14 mouse cellular contexts compared by ENCODE assay signal in the genomic region with DNA sequence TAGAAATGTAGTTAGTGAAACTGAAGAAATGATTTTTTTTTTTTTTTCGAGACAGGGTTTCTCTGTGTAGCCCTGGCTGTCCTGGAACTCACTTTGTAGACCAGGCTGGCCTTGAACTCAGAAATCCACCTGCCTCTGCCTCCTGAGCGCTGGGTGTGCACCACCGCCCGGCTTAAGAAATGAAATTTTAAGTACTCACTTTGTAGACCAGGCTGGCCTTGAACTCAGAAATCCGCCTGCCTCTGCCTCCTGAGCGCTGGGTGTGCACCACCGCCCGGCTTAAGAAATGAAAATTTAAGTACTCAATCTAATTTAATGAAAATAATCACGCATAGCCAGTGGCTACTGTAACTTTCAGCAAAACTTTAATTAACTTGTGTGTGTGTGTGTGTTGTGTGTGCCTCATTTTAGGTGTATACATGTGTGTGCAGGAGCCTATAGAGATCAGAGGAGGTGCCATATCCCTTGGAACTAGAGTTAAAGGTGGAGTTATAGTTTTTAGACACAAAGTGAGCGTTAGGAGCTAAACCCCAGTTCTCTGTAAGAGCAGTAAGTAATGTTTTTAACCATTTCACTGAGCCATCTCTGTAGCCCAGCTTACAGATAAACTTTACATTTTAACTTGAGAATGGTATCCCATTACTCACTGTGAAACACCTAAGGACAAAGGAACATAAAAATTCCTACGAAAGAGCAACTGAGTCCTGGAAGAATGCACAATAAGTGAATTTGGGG. TPM values are rescaled to one million over a fixed set of nuclear protein-coding genes. Genes with fewer than 3 reads are reported as not detected.
DNase-seq lines count a peak whose midpoint lies in the region; ATAC-seq lines count a peak whose summit lies in the region.
"Had no signal": no experiment of that assay in that cellular context is flagged by ENCODE, and none has a peak within 500 bp of the region (broad histone marks: within the 10 kb centered on the region; RNA-seq: fewer than 3 reads in every experiment).

No protein-coding gene starts in this region.

- H3K27me3 ChIP-seq in forebrain, embryonic 11.5 days (ENCODE audit: control insufficient read depth, insufficient read depth, low read length) = no peaks in the 10 kb centered on the region
- H3K27me3 ChIP-seq in forebrain, embryonic 10.5 days (ENCODE audit: poor library complexity, severe bottlenecking) = peaks cover 17% of the 10 kb centered on the region
- no peaks in the 10 kb centered on the region for H3K27me3 ChIP-seq in kidney, embryonic 14.5 days (ENCODE audit: control insufficient read depth, insufficient read depth, low read length)
- no peaks in the 10 kb centered on the region for H3K27me3 ChIP-seq in neural tube, embryonic 11.5 days (ENCODE audit: control insufficient read depth, insufficient read depth, low read length)
- no peaks in the 10 kb centered on the region for H3K27me3 ChIP-seq in neural tube, embryonic 13.5 days
- H3K27me3 ChIP-seq: hindbrain, embryonic 15.5 days; megakaryocyte, embryonic 14.5 days had no signal

- H3K4me3 ChIP-seq in forebrain, embryonic 11.5 days (ENCODE audit: low read depth, low read length) = no peak overlapping the region
- no peak overlapping the region for H3K4me3 ChIP-seq in forebrain, embryonic 10.5 days
- no peak overlapping the region for H3K4me3 ChIP-seq in kidney, embryonic 14.5 days (ENCODE audit: low read length)
- H3K4me3 ChIP-seq in neural tube, embryonic 11.5 days (ENCODE audit: low read depth, low read length) = no peak overlapping the region
- H3K4me3 ChIP-seq in neural tube, embryonic 13.5 days = no peak overlapping the region
- H3K4me3 ChIP-seq: hindbrain, embryonic 15.5 days; megakaryocyte, embryonic 14.5 days had no signal

- H3K27ac ChIP-seq in forebrain, embryonic 11.5 days (ENCODE audit: low read depth, low read length) = no peak overlapping the region
- no peak overlapping the region for H3K27ac ChIP-seq in forebrain, embryonic 10.5 days
- H3K27ac ChIP-seq in kidney, embryonic 14.5 days (ENCODE audit: low read depth, low read length) = no peak overlapping the region
- no peak overlapping the region for H3K27ac ChIP-seq in neural tube, embryonic 11.5 days (ENCODE audit: low read depth, low read length)
- no peak overlapping the region for H3K27ac ChIP-seq in neural tube, embryonic 13.5 days (replicated peaks)
- H3K27ac ChIP-seq: hindbrain, embryonic 15.5 days; kidney, postnatal 0 days had no signal

- 0 out of 2 replicates have a peak, but pooled peaks have one; percentile 28 for ATAC-seq in forebrain, embryonic 11.5 days (replicated peaks; ENCODE audit: low FRiP score)
- peak; percentile 46; the same call in 1 of the 2 replicates for ATAC-seq in kidney, embryonic 14.5 days (ENCODE audit: low FRiP score, low TSS enrichment)
- ATAC-seq in neural tube, embryonic 11.5 days (ENCODE audit: insufficient read depth, low FRiP score, low TSS enrichment) = peak; percentile 20; the same call in 1 of the 2 replicates
- peak; percentile 65; the same call in 1 of the 2 replicates for ATAC-seq in neural tube, embryonic 13.5 days (ENCODE audit: low read depth)
- ATAC-seq: intestine, postnatal 0 days had no signal

- H3K9ac ChIP-seq in forebrain, embryonic 11.5 days (ENCODE audit: low read length) = no peak overlapping the region
- no peak overlapping the region for H3K9ac ChIP-seq in kidney, embryonic 14.5 days (ENCODE audit: low read depth, low read length)
- H3K9ac ChIP-seq in neural tube, embryonic 11.5 days (ENCODE audit: low read length) = no peak overlapping the region
- H3K9ac ChIP-seq in neural tube, embryonic 13.5 days = no peak overlapping the region
- H3K9ac ChIP-seq: hindbrain, embryonic 15.5 days had no signal

- H3K4me2 ChIP-seq in forebrain, embryonic 11.5 days (ENCODE audit: low read depth, low read length, severe bottlenecking) = no peak overlapping the region
- no peak overlapping the region for H3K4me2 ChIP-seq in kidney, embryonic 14.5 days (replicated peaks; ENCODE audit: low read depth, low read length)
- no peak overlapping the region for H3K4me2 ChIP-seq in neural tube, embryonic 11.5 days (ENCODE audit: low read depth)
- H3K4me2 ChIP-seq in neural tube, embryonic 13.5 days = no peak overlapping the region
- H3K4me2 ChIP-seq: hindbrain, embryonic 15.5 days had no signal

- no peak for DNase-seq in forebrain, embryonic 11.5 days (ENCODE audit: low spot score)
- DNase-seq in forebrain, embryonic 10.5 days (ENCODE audit: extremely low spot score, low spot score) = no peak
- no peak for DNase-seq in kidney, postnatal 25 days
- no peak for DNase-seq in neural tube, embryonic 11.5 days (ENCODE audit: low spot score)
- no peak for DNase-seq in neural tube, embryonic 10.5 days (ENCODE audit: extremely low spot score, low spot score)
- DNase-seq in T-cell, adult 2 months (ENCODE audit: low spot score) = no peak
- DNase-seq: gastrocnemius, postnatal 25 days; thymus, adult 18-20 months had no signal

- no peaks in the 10 kb centered on the region for H3K4me1 ChIP-seq in forebrain, embryonic 11.5 days (replicated peaks; ENCODE audit: control insufficient read depth, insufficient read depth, low read length)
- no peaks in the 10 kb centered on the region for H3K4me1 ChIP-seq in forebrain, embryonic 10.5 days
- no peaks in the 10 kb centered on the region for H3K4me1 ChIP-seq in kidney, embryonic 14.5 days (ENCODE audit: control insufficient read depth, insufficient read depth, low read length)
- H3K4me1 ChIP-seq in neural tube, embryonic 11.5 days (ENCODE audit: control insufficient read depth, insufficient read depth, low read length) = no peaks in the 10 kb centered on the region
- H3K4me1 ChIP-seq in neural tube, embryonic 13.5 days (replicated peaks) = no peaks in the 10 kb centered on the region
- H3K4me1 ChIP-seq: hindbrain, embryonic 15.5 days; megakaryocyte, embryonic 14.5 days had no signal

- no peaks in the 10 kb centered on the region for H3K36me3 ChIP-seq in forebrain, embryonic 11.5 days (ENCODE audit: control insufficient read depth, insufficient read depth, low read length)
- peaks cover 22% of the 10 kb centered on the region for H3K36me3 ChIP-seq in forebrain, embryonic 10.5 days (replicated peaks)
- peaks cover 8% of the 10 kb centered on the region; the same call in 1 of the 2 replicates for H3K36me3 ChIP-seq in kidney, embryonic 14.5 days (ENCODE audit: control insufficient read depth, insufficient read depth, low read length)
- no peaks in the 10 kb centered on the region for H3K36me3 ChIP-seq in neural tube, embryonic 11.5 days (ENCODE audit: control insufficient read depth, insufficient read depth, low read length)
- H3K36me3 ChIP-seq in neural tube, embryonic 13.5 days = peaks cover 19% of the 10 kb centered on the region

- 83% methylated on average over 11 of the region's 11 CpGs for WGBS in forebrain, embryonic 11.5 days
- WGBS in forebrain, embryonic 10.5 days = 81% methylated on average over 11 of the region's 11 CpGs
- WGBS in kidney, embryonic 14.5 days = 87% methylated on average over 11 of the region's 11 CpGs
- whole genome bisulfite sequencing in neural tube, embryonic 11.5 days = 79% methylated on average over 11 of the region's 11 CpGs
- 82% methylated on average over 11 of the region's 11 CpGs for WGBS in neural tube, embryonic 13.5 days

- H3K9me3 ChIP-seq in forebrain, embryonic 11.5 days (ENCODE audit: control insufficient read depth, low read length) = no peaks in the 10 kb centered on the region
- no peaks in the 10 kb centered on the region for H3K9me3 ChIP-seq in forebrain, embryonic 10.5 days
- no peaks in the 10 kb centered on the region for H3K9me3 ChIP-seq in kidney, embryonic 14.5 days (ENCODE audit: control insufficient read depth, low read length)
- no peaks in the 10 kb centered on the region for H3K9me3 ChIP-seq in neural tube, embryonic 11.5 days (ENCODE audit: control insufficient read depth, low read length)
- no peaks in the 10 kb centered on the region for H3K9me3 ChIP-seq in neural tube, embryonic 13.5 days
- H3K9me3 ChIP-seq: hindbrain, embryonic 15.5 days; megakaryocyte, embryonic 14.5 days had no signal

RNA-seq across cellular contexts. Expression of gene Tspan12, which starts 57.8 kb away (rescaled TPM):
- 62.5 and 63.5 TPM in 2 replicates for polyA plus RNA-seq in forebrain, embryonic 11.5 days (2014; fragmentation: Nextera tagmentation; extraction: Ambion mirVana)
- polyA plus RNA-seq in forebrain, embryonic 10.5 days (2016; fragmentation: Nextera tagmentation; extraction: Ambion mirVana) = 55.1 and 59.9 TPM in 2 replicates
- 52.2 and 61.8 TPM in 2 replicates for polyA plus RNA-seq in kidney, embryonic 14.5 days (2014; fragmentation: Nextera tagmentation; extraction: Ambion mirVana)
- 70.5 and 71.5 TPM in 2 replicates for polyA plus RNA-seq in neural tube, embryonic 11.5 days (2014; fragmentation: Nextera tagmentation; extraction: Ambion mirVana)
- 77.5 and 78.9 TPM in 2 replicates for polyA plus RNA-seq in neural tube, embryonic 13.5 days (2015; fragmentation: Nextera tagmentation; extraction: Ambion mirVana)
